In genomic region chr8:105224413-105225271, GRCm38 (mm10) we compare ENCODE assay signal across 8 mouse cellular contexts. TPM values are rescaled to one million over a fixed set of nuclear protein-coding genes. Genes with fewer than 3 reads are reported as not detected.
A peak's percentile ranks its signal among the peaks of the same experiment; 100 is the strongest.
DNase-seq lines count a peak whose midpoint lies in the region; ATAC-seq and TF ChIP-seq lines count a peak whose summit lies in the region.

Gene D230025D16Rik, plus strand, starts transcription at chr8:105225145.

- H3K9me3 ChIP-seq in MEL (replicated peaks; ENCODE audit: insufficient read depth, low read length), result no peaks in the 10 kb centered on the region
- H3K9me3 ChIP-seq in lung, embryonic 16.5 days (ENCODE audit: control insufficient read depth, low read length), result no peaks in the 10 kb centered on the region

- peak within 1 kb of the TSS; percentile 69 for H3K27ac ChIP-seq in MEL (ENCODE audit: control insufficient read depth, low read depth, low read length)
- peak within 1 kb of the TSS; percentile 26 for H3K27ac ChIP-seq in cerebellum, adult 2 months (ENCODE audit: insufficient read depth, low read length)
- H3K27ac ChIP-seq in lung, embryonic 16.5 days (ENCODE audit: low read length), result peak within 1 kb of the TSS; percentile 88

- no peak for TF ChIP-seq EP300 in MEL (IDR thresholded peaks at IDR 0.05; ENCODE audit: low read depth in 1 of 2, low read length in 2 of 2)

- TF ChIP-seq CTCF in MEL (IDR thresholded peaks at IDR 0.05 in 2 of 3, conservative IDR thresholded peaks at IDR 0.05 in 1 of 3; ENCODE audit: control insufficient read depth in 1 of 3, insufficient read depth in 1 of 3, low read depth in 2 of 3, low read length in 3 of 3, poor library complexity in 1 of 3, severe bottlenecking in 1 of 3), result no peak
- no peak for TF ChIP-seq CTCF in cerebellum, adult 2 months (IDR thresholded peaks at IDR 0.05; ENCODE audit: borderline replicate concordance, insufficient read depth, low read depth, low read length)

- peak within 1 kb of the TSS; percentile 64 for H3K4me2 ChIP-seq in lung, embryonic 16.5 days (ENCODE audit: low read depth, low read length)

- H3K9ac ChIP-seq in MEL (ENCODE audit: control insufficient read depth, low read depth, low read length, poor library complexity, severe bottlenecking), result peak within 1 kb of the TSS; percentile 86
- H3K9ac ChIP-seq in lung, embryonic 16.5 days (ENCODE audit: low read length), result peak within 1 kb of the TSS; percentile 75

- TF ChIP-seq POLR2A in MEL (IDR thresholded peaks at IDR 0.05; ENCODE audit: control insufficient read depth in 1 of 2, insufficient read depth in 1 of 2, low read depth in 1 of 2, low read length in 2 of 2, poor library complexity in 1 of 2), result peak; percentile 96 to 100
- TF ChIP-seq POLR2A in cerebellum, adult 2 months (IDR thresholded peaks at IDR 0.05; ENCODE audit: borderline replicate concordance, insufficient read depth, low read length), result peak; percentile 99

- peaks cover 5 to 6% of the 10 kb centered on the region in 2 experiments; a peak in 3 of 4 replicates for H3K4me1 ChIP-seq in MEL (ENCODE audit: control insufficient read depth in 1 of 2, insufficient read depth in 2 of 2, low read length in 2 of 2)
- H3K4me1 ChIP-seq in cerebellum, adult 2 months (ENCODE audit: control insufficient read depth, insufficient read depth, low read length), result no peaks in the 10 kb centered on the region
- H3K4me1 ChIP-seq in lung, embryonic 16.5 days (replicated peaks; ENCODE audit: control insufficient read depth, insufficient read depth, low read length), result peaks cover 6% of the 10 kb centered on the region; the same call in 1 of the 2 replicates

- peaks cover 21% of the 10 kb centered on the region for H3K79me2 ChIP-seq in MEL (ENCODE audit: control insufficient read depth, insufficient read depth, low read length, poor library complexity)

- no peaks in the 10 kb centered on the region for H3K27me3 ChIP-seq in MEL (ENCODE audit: control insufficient read depth in 1 of 2, insufficient read depth in 2 of 2, low read length in 2 of 2)
- no peaks in the 10 kb centered on the region for H3K27me3 ChIP-seq in cerebellum, adult 2 months (ENCODE audit: control insufficient read depth, insufficient read depth, low read length)
- no peaks in the 10 kb centered on the region for H3K27me3 ChIP-seq in lung, embryonic 16.5 days (ENCODE audit: control insufficient read depth, insufficient read depth, low read depth, low read length)

- peak within 1 kb of the TSS; percentile 68 to 81 for H3K4me3 ChIP-seq in MEL (ENCODE audit: control insufficient read depth in 1 of 2, insufficient read depth in 1 of 2, low read depth in 2 of 2, low read length in 2 of 2)
- peak within 1 kb of the TSS; percentile 78 for H3K4me3 ChIP-seq in cerebellum, adult 2 months (replicated peaks; ENCODE audit: insufficient read depth, low read depth, low read length)
- H3K4me3 ChIP-seq in lung, embryonic 16.5 days (ENCODE audit: low read length), result peak within 1 kb of the TSS; percentile 81

- peak; percentile 94 to 96 for ATAC-seq in hematopoietic stem cell, adult 5-6 weeks (replicated peaks in 1 of 2; ENCODE audit: insufficient read depth in 1 of 2, low FRiP score in 2 of 2, low TSS enrichment in 1 of 2, low read depth in 1 of 2, poor library complexity in 2 of 2, severe bottlenecking in 2 of 2)
- peak; percentile 94 for ATAC-seq in lung, embryonic 16.5 days (ENCODE audit: low read depth)

- TF ChIP-seq RAD21 in MEL (IDR thresholded peaks at IDR 0.05; ENCODE audit: low read depth, low read length), result no peak

- 2% methylated on average over 34 of the region's 34 CpGs for WGBS in cerebellum, adult 2 months
- WGBS in lung, embryonic 16.5 days, result 2% methylated on average over 34 of the region's 34 CpGs

- DNase-seq in MEL (ENCODE audit: low read depth, low spot score), result peak; percentile 96
- DNase-seq in cerebellum, adult 2 months, result peak; percentile 92 to 96
- DNase-seq in forelimb bud, embryonic 11.5 days (ENCODE audit: low read depth, low spot score), result peak; percentile 95
- DNase-seq in layer of hippocampus, adult 9-10 months (ENCODE audit: low spot score), result peak; percentile 78
- DNase-seq in ovary, postnatal 10 days (ENCODE audit: low spot score), result peak; percentile 95
- DNase-seq in thymus, postnatal 10 days (ENCODE audit: low spot score in 2 of 2), result peak; percentile 88 to 96

- H3K36me3 ChIP-seq in MEL (ENCODE audit: control insufficient read depth in 1 of 2, insufficient read depth in 2 of 2, low read length in 2 of 2), result peaks cover 0 to 9% of the 10 kb centered on the region in 2 experiments; a peak in 2 of 4 replicates
- H3K36me3 ChIP-seq in lung, embryonic 16.5 days (ENCODE audit: control insufficient read depth, insufficient read depth, low read length), result no peaks in the 10 kb centered on the region

TF ChIP-seq in MEL, 35 proteins besides CTCF, POLR2A, EP300 and RAD21:
- TF ChIP-seq HCFC1 (IDR thresholded peaks at IDR 0.05; ENCODE audit: low read depth, low read length) (peak; percentile 94), MXI1 (IDR thresholded peaks at IDR 0.05; ENCODE audit: low read depth, low read length) (peak; percentile 91), MAZ (IDR thresholded peaks at IDR 0.05; ENCODE audit: low read depth, low read length) (peak; percentile 79; the same call in 1 of the 2 replicates), TCF12 (IDR thresholded peaks at IDR 0.05; ENCODE audit: low read depth, low read length) (peak; percentile 88; the same call in 1 of the 2 replicates), MEF2A (IDR thresholded peaks at IDR 0.05; ENCODE audit: extremely low read depth, insufficient replicate concordance, low read depth, low read length, poor library complexity, severe bottlenecking) (no peak), ZC3H11A (IDR thresholded peaks at IDR 0.05; ENCODE audit: low read depth, low read length) (no peak), NELFE (IDR thresholded peaks at IDR 0.05; ENCODE audit: low read depth, low read length) (peak; percentile 99), USF1 (IDR thresholded peaks at IDR 0.05; ENCODE audit: low read depth, low read length) (0 out of 2 replicates have a peak, but pooled peaks have one; percentile 16), SIN3A (IDR thresholded peaks at IDR 0.05; ENCODE audit: low read length) (peak; percentile 86), NRF1 (IDR thresholded peaks at IDR 0.05; ENCODE audit: insufficient read depth, low read depth, low read length, poor library complexity, severe bottlenecking) (peak; percentile 85), ZMIZ1 (IDR thresholded peaks at IDR 0.05; ENCODE audit: low read depth, low read length) (peak; percentile 97), ELF1 (IDR thresholded peaks at IDR 0.05; ENCODE audit: low read depth, low read length) (peak; percentile 67; the same call in 1 of the 2 replicates), KAT2A (conservative IDR thresholded peaks at IDR 0.05; ENCODE audit: low read depth, low read length) (peak; percentile 86), POLR2AphosphoS2 (IDR thresholded peaks at IDR 0.05; ENCODE audit: low read length) (peak; percentile 99), RCOR1 (IDR thresholded peaks at IDR 0.05; ENCODE audit: low read depth, low read length) (no peak), MYC (IDR thresholded peaks at IDR 0.05; ENCODE audit: low read depth, low read length) (peak; percentile 78), ZKSCAN1 (IDR thresholded peaks at IDR 0.05; ENCODE audit: low read depth, low read length) (no peak), TBP (IDR thresholded peaks at IDR 0.05; ENCODE audit: low read depth, low read length) (peak; percentile 92), MAX (IDR thresholded peaks at IDR 0.05; ENCODE audit: low read length) (peak; percentile 70; the same call in 1 of the 2 replicates)

RNA-seq across cellular contexts. Expression of gene D230025D16Rik, which starts in this region (rescaled TPM):
- total RNA-seq in MEL (2012; rRNA removed), result 16.0 and 18.3 TPM in 2 replicates
- polyA plus RNA-seq in MEL (2012; ENCODE audit: insufficient read depth in 1 of 2, insufficient read length in 2 of 2, low read depth in 1 of 2, low replicate concordance in 2 of 2, missing spikeins in 1 of 2), result 10 to 100 TPM in 1 of 2 experiments, not detected in 1; 22.4 TPM
- polyA plus RNA-seq in cerebellum, adult 2 months (2012; rRNA removed), result 34.9 and 36.4 TPM in 2 replicates
- total RNA-seq in hematopoietic stem cell, adult 5-6 weeks (2017), result 15.1 and 15.7 TPM in 2 replicates
- 48.8 and 52.9 TPM in 2 replicates for polyA plus RNA-seq in lung, embryonic 16.5 days (2015; fragmentation: Nextera tagmentation; extraction: Ambion mirVana)

Comparison
In these comparisons a context has a peak if more than half of its experiments do, and no peak if none do; other contexts are left out.
1. Peak in every context shown above with its lines: DNase-seq, ATAC-seq, H3K4me3 ChIP-seq and H3K27ac ChIP-seq.
2. H3K27ac ChIP-seq: peak in every context shown above with its lines; median percentile 88 in lung, embryonic 16.5 days; 69 in MEL; 26 in cerebellum, adult 2 months.